Mouse (Mus musculus) heart, embryonic 13.5 days (tissue): Measurements from ENCODE around the gene Osbpl6. TPM values are rescaled to one million over a fixed set of nuclear protein-coding genes. Genes with fewer than 3 reads are reported as not detected.
A peak's percentile ranks its signal among the peaks of the same experiment; 100 is the strongest.

Experiments
- ATAC-seq: fragments of 200-750 bp; cut with Nextera tagmentation; 2 replicates; pipeline ENCODE4 v1.8.0; 2017; ENCODE audit warnings: moderate TSS enrichment; ENCODE audit not compliant: insufficient number of reproducible peaks, low FRiP score, low TSS enrichment; ENCODE audit errors: extremely low read depth
- H3K27ac ChIP-seq: fragments of 300-500 bp; sonication (generic); replicated peaks from 2 replicates; pipeline ENCODE4 v1.5.1; 2015; ENCODE audit warnings: moderate library complexity, mild to moderate bottlenecking, inconsistent platforms
- H3K27me3 ChIP-seq: fragments of 300-500 bp; sonication (generic); replicated peaks from 2 replicates; pipeline ENCODE4 v1.6.1; 2015; ENCODE audit warnings: mild to moderate bottlenecking, inconsistent platforms
- H3K36me3 ChIP-seq: fragments of 300-500 bp; sonication (generic); 2 replicates; pipeline ENCODE4 v1.6.1; 2015; ENCODE audit warnings: mild to moderate bottlenecking, inconsistent platforms
- H3K4me1 ChIP-seq: fragments of 300-500 bp; sonication (generic); 2 replicates; pipeline ENCODE4 v1.6.1; 2015; ENCODE audit warnings: inconsistent platforms
- H3K4me2 ChIP-seq: fragments of 300-500 bp; sonication (generic); 2 replicates; pipeline ENCODE4 v1.6.1; 2015; ENCODE audit warnings: inconsistent platforms, mild to moderate bottlenecking, moderate library complexity
- H3K4me3 ChIP-seq: fragments of 300-500 bp; sonication (generic); 2 replicates; pipeline ENCODE4 v1.5.1; 2015; ENCODE audit warnings: moderate library complexity, mild to moderate bottlenecking, inconsistent platforms
- H3K9ac ChIP-seq: fragments of 300-500 bp; sonication (generic); 2 replicates; pipeline ENCODE4 v1.6.1; 2015; ENCODE audit warnings: inconsistent platforms, mild to moderate bottlenecking, moderate library complexity
- H3K9me3 ChIP-seq: fragments of 300-500 bp; sonication (generic); 2 replicates; pipeline ENCODE4 v1.6.1; 2016; ENCODE audit warnings: inconsistent platforms
- WGBS: fragments of 180-500 bp; shearing (Covaris S2); methylation state at CpG from one replicate; pipeline ENCODE4 v1.1.7; 2015; ENCODE audit warnings: mixed read lengths; 5-methylcytosine and 5-hydroxymethylcytosine counted together
- polyA plus RNA-seq: library from polyadenylated mRNA; unstranded; fragments of >200 nt; fragmentation: Nextera tagmentation; extraction: Ambion mirVana; gene quantifications from 2 replicates; pipeline ENCODE4 v1.2.1, GENCODE M21; 2015

Gene Osbpl6
- polyA plus RNA-seq, 1 experiment from 2014 or later = 4.9 TPM

DNA sequence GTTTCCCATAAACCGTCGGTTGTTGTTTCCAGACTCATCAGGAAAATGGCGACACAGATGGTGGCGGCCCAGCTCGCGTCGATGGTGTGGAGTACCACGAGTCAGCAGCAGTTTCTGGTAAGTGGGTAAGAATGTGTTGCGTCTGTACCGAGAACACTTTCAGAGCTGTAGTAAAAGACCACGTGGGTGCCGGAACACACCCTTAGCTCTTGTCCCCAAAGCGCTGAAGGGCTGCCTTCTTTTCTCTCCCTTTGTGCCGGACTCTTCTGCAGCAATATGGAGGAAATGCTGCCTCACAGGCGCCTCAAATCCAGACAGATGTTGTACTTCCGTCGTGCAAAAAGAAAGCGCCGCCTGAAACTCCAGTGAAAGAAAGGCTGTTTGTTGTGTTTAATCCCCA, 27.7 kb upstream of the Osbpl6 start:
- Histone ChIP-seq H3K4me1 (no peaks in the 10 kb centered on the region), H3K27ac (no peak overlapping the region), H3K36me3 (peaks cover 91% of the 10 kb centered on the region), H3K9me3 (no peaks in the 10 kb centered on the region), H3K4me3 (no peak overlapping the region), H3K9ac (no peak overlapping the region), H3K4me2 (no peak overlapping the region), H3K27me3 (no peaks in the 10 kb centered on the region)
- 95% methylated on average over 19 of the region's 19 CpGs for WGBS
- ATAC-seq = no peak

DNA sequence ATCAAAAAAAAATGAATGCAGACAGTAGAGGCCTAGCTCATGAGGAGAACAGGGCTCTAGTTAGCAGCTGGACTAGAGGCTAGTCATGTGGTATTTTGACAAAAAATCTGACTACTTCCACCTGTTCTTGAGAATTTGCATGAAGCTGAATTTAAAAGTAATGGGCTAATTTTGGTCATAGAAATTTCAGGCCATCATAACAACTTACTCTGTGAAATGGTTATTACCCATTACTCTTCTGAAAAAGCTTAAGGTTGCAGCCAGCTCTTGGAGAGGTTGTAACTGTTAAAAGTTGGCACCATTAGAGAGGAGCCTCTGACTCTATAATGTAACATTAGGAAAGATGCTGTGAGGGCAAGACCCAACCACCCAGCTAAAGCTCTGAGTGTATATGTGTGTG, 19.8 kb upstream of the Osbpl6 start:
- Histone ChIP-seq H3K4me3 (no peak overlapping the region), H3K36me3 (peaks cover 51% of the 10 kb centered on the region), H3K9me3 (no peaks in the 10 kb centered on the region), H3K27ac (no peak overlapping the region), H3K27me3 (no peaks in the 10 kb centered on the region), H3K9ac (no peak overlapping the region), H3K4me1 (no peaks in the 10 kb centered on the region), H3K4me2 (no peak overlapping the region)
- ATAC-seq = no peak

GRCm38 (mm10) chr2:76400178-76400577, 6.1 kb upstream of the Osbpl6 start:
- peaks cover 25% of the 10 kb centered on the region for H3K27me3 ChIP-seq
- no peak overlapping the region for H3K9ac ChIP-seq
- no peak overlapping the region for H3K4me2 ChIP-seq
- ATAC-seq = no peak
- no peaks in the 10 kb centered on the region for H3K36me3 ChIP-seq
- H3K4me3 ChIP-seq = no peak overlapping the region
- no peaks in the 10 kb centered on the region for H3K9me3 ChIP-seq
- no peak overlapping the region for H3K27ac ChIP-seq
- peaks cover 8% of the 10 kb centered on the region for H3K4me1 ChIP-seq

DNA sequence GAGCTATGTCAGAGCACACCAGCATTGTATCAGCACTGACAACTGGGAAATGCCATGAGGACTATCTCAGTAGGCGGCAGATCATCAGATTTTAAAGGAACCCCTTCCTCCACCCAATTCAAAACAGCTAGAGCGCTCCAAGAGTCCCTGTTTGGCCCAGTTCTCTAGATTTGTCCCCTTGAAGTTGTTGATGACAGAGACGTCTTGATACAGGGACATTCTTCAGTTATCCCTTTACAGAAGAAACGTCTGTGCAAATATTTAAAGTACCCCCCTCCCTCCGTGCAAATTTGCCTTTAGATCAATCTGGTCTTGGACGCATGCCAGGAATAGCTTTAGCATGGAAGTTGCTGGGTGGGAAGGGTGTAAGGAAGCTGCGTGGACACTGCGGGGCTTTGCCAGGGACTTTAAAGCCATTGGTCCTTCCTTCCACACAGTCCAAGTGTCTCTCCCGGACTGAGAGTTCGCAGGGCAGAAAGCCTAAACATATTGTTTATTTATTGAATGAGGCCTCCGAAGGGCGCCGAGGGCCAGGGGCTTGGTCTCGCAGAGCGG, 635 bp upstream of the Osbpl6 start:
- no peak for ATAC-seq
- H3K27me3 ChIP-seq = peaks cover 38% of the 10 kb centered on the region
- no peaks in the 10 kb centered on the region for H3K9me3 ChIP-seq
- H3K4me3 ChIP-seq = peak overlapping the region; percentile 91
- peak overlapping the region; percentile 54 for H3K27ac ChIP-seq
- peaks cover 16% of the 10 kb centered on the region for H3K4me1 ChIP-seq
- H3K36me3 ChIP-seq = no peaks in the 10 kb centered on the region
- WGBS = 3% methylated on average over 15 of the region's 15 CpGs
- peak overlapping the region; percentile 88 for H3K9ac ChIP-seq
- peak overlapping the region; percentile 96 for H3K4me2 ChIP-seq

- Histone ChIP-seq H3K36me3 (no peaks in the 10 kb centered on the region), H3K9ac (peak overlapping the region; percentile 88), H3K27ac (peak overlapping the region; percentile 54; the same call in 1 of the 2 replicates), H3K4me3 (peak overlapping the region; percentile 91), H3K4me1 (peaks cover 16% of the 10 kb centered on the region), H3K27me3 (peaks cover 38% of the 10 kb centered on the region), H3K4me2 (peak overlapping the region; percentile 96), H3K9me3 (no peaks in the 10 kb centered on the region)
- under 1% methylated on average over 49 of the region's 49 CpGs for WGBS
- peak; percentile 29; the same call in 1 of the 2 replicates for ATAC-seq
Measured at GRCm38 (mm10) chr2:76406937-76407441, 681 bp downstream of the Osbpl6 start.

GRCm38 (mm10) chr2:76409526-76409925, 3.2 kb downstream of the Osbpl6 start:
- no peak overlapping the region for H3K9ac ChIP-seq
- H3K27me3 ChIP-seq = peaks cover 19% of the 10 kb centered on the region
- peaks cover 17% of the 10 kb centered on the region for H3K4me1 ChIP-seq
- no peak overlapping the region for H3K4me3 ChIP-seq
- H3K36me3 ChIP-seq = no peaks in the 10 kb centered on the region
- no peaks in the 10 kb centered on the region for H3K9me3 ChIP-seq
- 78% methylated on average over 1 of the region's 1 CpGs for WGBS
- no peak overlapping the region for H3K27ac ChIP-seq
- H3K4me2 ChIP-seq = no peak overlapping the region
- no peak for ATAC-seq

DNA sequence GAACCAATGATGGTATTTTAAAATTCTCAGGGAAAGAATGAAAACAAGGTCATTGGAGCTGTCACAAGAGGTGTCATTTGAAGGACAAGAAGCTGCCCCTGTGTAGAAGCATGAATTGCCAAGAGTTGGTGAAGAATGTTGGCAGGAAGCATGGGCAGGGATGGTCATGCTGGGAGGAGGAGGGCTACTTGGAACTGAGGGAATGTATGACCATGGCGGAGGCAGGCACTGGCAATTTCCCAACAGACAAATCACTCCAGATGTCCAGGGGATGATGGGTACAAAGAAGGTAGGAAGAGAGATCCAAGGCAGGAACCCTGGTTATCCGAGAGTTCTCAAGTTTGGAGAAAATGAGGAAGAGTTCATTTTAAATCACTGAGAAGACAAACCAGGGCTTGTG, 3.7 kb downstream of the Osbpl6 start:
- H3K4me2 ChIP-seq = no peak overlapping the region
- WGBS = 76% methylated on average over 2 of the region's 2 CpGs
- H3K36me3 ChIP-seq = no peaks in the 10 kb centered on the region
- H3K4me3 ChIP-seq = no peak overlapping the region
- H3K9me3 ChIP-seq = no peaks in the 10 kb centered on the region
- H3K4me1 ChIP-seq = peaks cover 14% of the 10 kb centered on the region
- H3K9ac ChIP-seq = no peak overlapping the region
- no peak for ATAC-seq
- peaks cover 15% of the 10 kb centered on the region for H3K27me3 ChIP-seq
- no peak overlapping the region for H3K27ac ChIP-seq

DNA sequence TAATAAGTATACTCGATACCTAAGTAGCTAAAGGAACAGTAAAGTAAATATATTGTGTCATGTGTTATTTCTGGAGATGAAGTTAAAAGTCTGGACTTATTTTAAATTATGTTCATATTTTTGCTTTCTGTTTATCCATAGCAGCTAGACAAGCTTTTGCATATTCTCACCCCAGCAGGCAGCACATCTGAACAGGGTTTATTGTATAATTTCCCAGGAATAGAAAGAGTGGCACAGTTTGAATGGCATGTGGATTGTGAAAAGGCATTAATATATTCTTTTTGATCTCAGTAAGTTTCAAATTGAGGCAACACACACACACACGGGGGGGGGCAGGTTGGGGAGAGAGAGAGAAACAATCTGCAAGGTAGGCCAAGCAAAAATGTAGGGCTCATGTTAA, 6.6 kb downstream of the Osbpl6 start:
- no peak overlapping the region for H3K4me2 ChIP-seq
- H3K4me1 ChIP-seq = peaks cover 4% of the 10 kb centered on the region; the same call in 1 of the 2 replicates
- H3K4me3 ChIP-seq = no peak overlapping the region
- WGBS = 61% methylated on average over 2 of the region's 2 CpGs
- ATAC-seq = no peak
- H3K9me3 ChIP-seq = no peaks in the 10 kb centered on the region
- no peak overlapping the region for H3K9ac ChIP-seq
- no peaks in the 10 kb centered on the region for H3K36me3 ChIP-seq
- no peak overlapping the region for H3K27ac ChIP-seq
- H3K27me3 ChIP-seq = 0 out of 2 replicates have a peak, but pooled peaks cover 1% of the 10 kb centered on the region

GRCm38 (mm10) chr2:76417446-76418141, 11.3 kb downstream of the Osbpl6 start:
- Histone ChIP-seq H3K36me3 (no peaks in the 10 kb centered on the region), H3K4me2 (no peak overlapping the region), H3K9ac (no peak overlapping the region), H3K4me3 (no peak overlapping the region), H3K27ac (no peak overlapping the region), H3K4me1 (no peaks in the 10 kb centered on the region), H3K27me3 (no peaks in the 10 kb centered on the region), H3K9me3 (no peaks in the 10 kb centered on the region)
- WGBS = 90% methylated on average over 14 of the region's 14 CpGs
- ATAC-seq = no peak

DNA sequence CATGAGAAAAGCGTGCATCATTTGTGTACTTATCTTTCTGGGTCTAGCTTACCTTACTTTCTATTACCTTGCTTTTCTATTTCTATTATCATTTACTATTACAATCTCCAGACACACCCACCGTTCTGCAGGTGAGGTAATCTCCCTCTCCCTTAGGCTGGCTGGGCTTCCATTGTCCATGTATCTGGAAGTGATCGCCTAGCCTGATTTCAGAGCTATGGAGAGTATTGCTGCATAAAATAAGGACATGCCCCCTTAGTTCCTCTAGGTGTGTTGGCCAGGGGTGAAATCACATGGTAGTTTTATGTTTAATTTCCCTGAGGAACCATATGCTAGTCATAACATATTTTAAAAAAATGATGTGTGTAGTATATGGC, 11.8 kb downstream of the Osbpl6 start:
- no peaks in the 10 kb centered on the region for H3K27me3 ChIP-seq
- H3K4me3 ChIP-seq = no peak overlapping the region
- H3K9ac ChIP-seq = no peak overlapping the region
- no peak overlapping the region for H3K4me2 ChIP-seq
- no peaks in the 10 kb centered on the region for H3K9me3 ChIP-seq
- H3K36me3 ChIP-seq = no peaks in the 10 kb centered on the region
- H3K27ac ChIP-seq = no peak overlapping the region
- WGBS = 80% methylated on average over 3 of the region's 3 CpGs
- no peak for ATAC-seq
- no peaks in the 10 kb centered on the region for H3K4me1 ChIP-seq

- no peak overlapping the region for H3K4me3 ChIP-seq
- ATAC-seq = no peak
- H3K27ac ChIP-seq = no peak overlapping the region
- H3K27me3 ChIP-seq = no peaks in the 10 kb centered on the region
- WGBS = 69% methylated on average over 6 of the region's 6 CpGs
- H3K9me3 ChIP-seq = no peaks in the 10 kb centered on the region
- no peak overlapping the region for H3K9ac ChIP-seq
- H3K4me1 ChIP-seq = no peaks in the 10 kb centered on the region
- no peaks in the 10 kb centered on the region for H3K36me3 ChIP-seq
- no peak overlapping the region for H3K4me2 ChIP-seq
Measured at GRCm38 (mm10) chr2:76421411-76421924, 15.2 kb downstream of the Osbpl6 start.

GRCm38 (mm10) chr2:76426816-76427215, 20.5 kb downstream of the Osbpl6 start:
- WGBS = 46% methylated on average over 3 of the region's 3 CpGs
- no peak overlapping the region for H3K9ac ChIP-seq

More at GRCm38 (mm10) chr2:76426816-76427215, 20.5 kb downstream of the Osbpl6 start:
- H3K36me3 ChIP-seq = no peaks in the 10 kb centered on the region
- no peak for ATAC-seq
- H3K9me3 ChIP-seq = no peaks in the 10 kb centered on the region
- no peak overlapping the region for H3K4me2 ChIP-seq
- no peak overlapping the region for H3K27ac ChIP-seq
- H3K27me3 ChIP-seq = no peaks in the 10 kb centered on the region
- no peaks in the 10 kb centered on the region for H3K4me1 ChIP-seq
- no peak overlapping the region for H3K4me3 ChIP-seq
